Mouse (Mus musculus) G1E (cell line): Measurements from ENCODE around the gene Dpp8. TPM values are rescaled to one million over a fixed set of nuclear protein-coding genes. Genes with fewer than 3 reads are reported as not detected.

Experiments used
- ATAC-seq: 2 replicates; pipeline ENCODE4 v1.8.0; 2016; ENCODE audit warnings: mild to moderate bottlenecking; ENCODE audit not compliant: insufficient number of reproducible peaks, poor library complexity, low FRiP score, severe bottlenecking; ENCODE audit errors: extremely low read depth
- DNase-seq: peaks from one replicate; pipeline ENCODE4 v3.0.0; 2012; ENCODE audit warnings: low spot score
- H3K27me3 ChIP-seq: 2 replicates; pipeline ENCODE4 v1.6.1; 2012; ENCODE audit warnings: mild to moderate bottlenecking, low read length, inconsistent platforms; ENCODE audit not compliant: insufficient read depth
- H3K36me3 ChIP-seq: replicated peaks from 2 replicates; pipeline ENCODE3; 2012; ENCODE audit warnings: mild to moderate bottlenecking, inconsistent platforms
- H3K4me1 ChIP-seq: 2 replicates; pipeline ENCODE4 v1.6.1; 2012; ENCODE audit warnings: low read depth, low read length, inconsistent platforms, mixed read lengths; ENCODE audit not compliant: insufficient read depth
- H3K4me3 ChIP-seq: 2 replicates; pipeline ENCODE4 v1.5.1; 2012; ENCODE audit warnings: low read depth, mild to moderate bottlenecking, inconsistent platforms, low read length, moderate library complexity, mixed read lengths
- H3K9me3 ChIP-seq: replicated peaks from 2 replicates; pipeline ENCODE4 v1.6.1; 2012; ENCODE audit warnings: inconsistent platforms
- CTCF ChIP-seq: IDR thresholded peaks from 2 replicates; pipeline ENCODE4 v1.5.1; 2012; ENCODE audit warnings: low read depth, low read length, inconsistent platforms, mixed read lengths
- GATA1 ChIP-seq: IDR thresholded peaks from 2 replicates; pipeline ENCODE4 v1.6.1; 2012; ENCODE audit warnings: borderline replicate concordance, low read length, inconsistent platforms, mixed read lengths
- GATA2 ChIP-seq: IDR thresholded peaks from 2 replicates; pipeline ENCODE4 v1.6.1; 2012; ENCODE audit warnings: low read depth, low read length, inconsistent platforms, borderline replicate concordance
- POLR2AphosphoS5 ChIP-seq: IDR thresholded peaks from 2 replicates; pipeline ENCODE4 v1.6.1; 2012; ENCODE audit warnings: low read depth, low read length, inconsistent platforms; ENCODE audit not compliant: insufficient replicate concordance
- TAL1 ChIP-seq: conservative IDR thresholded peaks from 2 replicates; pipeline ENCODE4 v1.6.1; 2012; ENCODE audit warnings: low read depth, low read length, inconsistent platforms, mixed read lengths
- polyA plus RNA-seq: library from polyadenylated mRNA; stranded (reverse); fragments of >175 nt; gene quantifications from 2 replicates; pipeline ENCODE4 v1.2.3, GENCODE M21; 2012
- total RNA-seq, 2 experiments: library from RNA; stranded (forward) in 1 of 2; stranded (reverse) in 1 of 2; fragments of 200-1000 nt in 1 of 2; fragments of >200 nt in 1 of 2; fragmentation: Nextera tagmentation in 1 of 2; gene quantifications; 2 replicates each; pipeline ENCODE4 v1.2.3; 2014 to 2017

The Dpp8 gene
- total and polyA plus RNA-seq, 3 experiments, result 13.6 to 137 (median 133) TPM

DNA sequence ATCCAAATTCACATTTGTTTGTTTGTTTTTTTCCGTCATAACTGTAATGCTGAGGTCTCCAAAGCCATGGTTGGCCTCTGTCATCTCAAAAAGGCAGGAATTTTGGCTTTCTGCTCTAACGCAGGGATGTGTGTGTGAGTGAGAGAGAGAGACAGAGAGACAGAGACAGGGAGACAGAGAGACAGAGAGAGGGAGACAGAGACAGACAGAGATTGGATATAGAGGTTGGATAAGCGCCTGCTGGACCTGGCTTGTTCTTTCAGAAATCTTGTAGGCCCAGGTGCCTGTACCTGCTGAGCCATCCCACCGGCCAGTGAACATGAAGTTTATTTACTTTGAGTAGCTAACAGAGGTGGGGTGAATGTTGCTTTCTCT, 333 bp upstream of the Dpp8 start:
- Histone ChIP-seq H3K4me3 (peak overlapping the region; percentile 98), H3K27me3 (no peaks in the 10 kb centered on the region), H3K4me1 (peaks cover 36% of the 10 kb centered on the region), H3K9me3 (no peaks in the 10 kb centered on the region), H3K36me3 (peaks cover 31% of the 10 kb centered on the region)
- ATAC-seq (no peak), DNase-seq (no peak)
- TF ChIP-seq GATA2 (no peak), CTCF (no peak), POLR2AphosphoS5 (no peak), TAL1 (no peak), GATA1 (no peak)

DNA sequence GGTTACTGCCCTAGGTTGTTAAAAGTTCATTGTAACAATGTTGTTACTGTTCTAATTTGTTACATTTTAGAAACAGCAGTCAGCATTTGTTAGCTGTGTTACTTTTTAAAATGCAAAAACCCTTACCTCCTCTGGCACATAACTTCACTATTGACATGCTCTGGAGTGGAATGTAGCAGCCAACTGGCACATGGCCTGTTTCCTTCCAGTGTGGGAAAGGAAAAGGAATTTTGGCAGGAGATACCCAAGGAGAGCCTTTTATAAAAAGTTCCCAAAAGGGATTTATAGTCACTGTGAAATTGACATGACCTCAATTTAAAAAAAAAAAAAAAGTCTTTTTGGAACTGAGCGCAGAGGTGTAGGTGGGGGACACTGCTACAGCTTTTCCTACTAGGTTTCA, 4.2 kb downstream of the Dpp8 start:
- Histone ChIP-seq H3K36me3 (peaks cover 72% of the 10 kb centered on the region), H3K4me3 (no peak overlapping the region), H3K27me3 (no peaks in the 10 kb centered on the region), H3K4me1 (peaks cover 35% of the 10 kb centered on the region), H3K9me3 (peaks cover 4% of the 10 kb centered on the region; the same call in 1 of the 2 replicates)
- ATAC-seq, result no peak
- TF ChIP-seq CTCF (no peak), GATA1 (no peak), GATA2 (no peak), POLR2AphosphoS5 (no peak), TAL1 (no peak)
- DNase-seq, result no peak

- no peak for ATAC-seq
These were observed 4.6 kb downstream of the Dpp8 start for GRCm38 (mm10) chr9:65036861-65037260.

GRCm38 (mm10) chr9:65041430-65041829, 9.2 kb downstream of the Dpp8 start:
- no peak for ATAC-seq

More at GRCm38 (mm10) chr9:65036861-65037260, 4.6 kb downstream of the Dpp8 start:
- TF ChIP-seq GATA1, result no peak
- no peak for TF ChIP-seq GATA2
- no peak for TF ChIP-seq TAL1
- TF ChIP-seq CTCF, result no peak
- TF ChIP-seq POLR2AphosphoS5, result no peak
- Histone ChIP-seq H3K4me3 (no peak overlapping the region), H3K36me3 (peaks cover 76% of the 10 kb centered on the region), H3K27me3 (no peaks in the 10 kb centered on the region), H3K4me1 (peaks cover 34% of the 10 kb centered on the region), H3K9me3 (peaks cover 5% of the 10 kb centered on the region; the same call in 1 of the 2 replicates)
- no peak for DNase-seq

GRCm38 (mm10) chr9:65046993-65047392, 14.8 kb downstream of the Dpp8 start:
- H3K36me3 ChIP-seq, result peaks cover 90% of the 10 kb centered on the region
- DNase-seq (no peak), ATAC-seq (no peak)
- H3K9me3 ChIP-seq, result no peaks in the 10 kb centered on the region
- TF ChIP-seq TAL1, result no peak
- TF ChIP-seq GATA2, result no peak
- TF ChIP-seq GATA1, result no peak
- TF ChIP-seq POLR2AphosphoS5, result no peak
- TF ChIP-seq CTCF, result no peak
- no peaks in the 10 kb centered on the region for H3K27me3 ChIP-seq
- no peak overlapping the region for H3K4me3 ChIP-seq
- H3K4me1 ChIP-seq, result no peaks in the 10 kb centered on the region

More at GRCm38 (mm10) chr9:65041430-65041829, 9.2 kb downstream of the Dpp8 start:
- Histone ChIP-seq H3K4me3 (no peak overlapping the region), H3K36me3 (peaks cover 87% of the 10 kb centered on the region), H3K27me3 (no peaks in the 10 kb centered on the region), H3K9me3 (peaks cover 5% of the 10 kb centered on the region; the same call in 1 of the 2 replicates), H3K4me1 (peaks cover 10% of the 10 kb centered on the region; the same call in 1 of the 2 replicates)
- no peak for DNase-seq
- TF ChIP-seq CTCF (0 out of 2 replicates have a peak, but pooled peaks have one; percentile 11), GATA1 (no peak)

DNA sequence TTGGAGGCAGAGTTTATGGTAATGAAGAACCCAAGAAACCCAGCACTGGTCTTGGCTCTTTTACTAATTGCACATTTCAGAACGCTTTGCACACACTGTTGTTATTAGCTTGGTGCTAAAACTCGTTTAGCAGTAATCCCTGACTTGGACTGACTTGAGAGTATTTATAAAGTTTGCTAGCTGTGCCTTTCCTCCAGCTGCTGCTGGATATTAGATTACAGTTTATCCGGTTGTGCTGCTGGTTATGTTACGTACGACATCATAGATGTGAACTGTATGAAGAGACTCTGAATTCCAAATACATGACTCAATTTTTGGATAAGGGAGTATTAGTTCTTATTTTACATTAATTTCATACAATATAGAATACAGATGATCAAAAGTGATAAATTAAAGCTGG, 17.2 kb downstream of the Dpp8 start:
- DNase-seq (no peak), ATAC-seq (no peak)
- H3K27me3 ChIP-seq, result no peaks in the 10 kb centered on the region
- TF ChIP-seq POLR2AphosphoS5 (no peak), CTCF (no peak), TAL1 (no peak), GATA1 (no peak), GATA2 (no peak)
- H3K4me1 ChIP-seq, result no peaks in the 10 kb centered on the region
- no peaks in the 10 kb centered on the region for H3K9me3 ChIP-seq
- peaks cover 91% of the 10 kb centered on the region for H3K36me3 ChIP-seq
- no peak overlapping the region for H3K4me3 ChIP-seq

GRCm38 (mm10) chr9:65050981-65051380, 18.8 kb downstream of the Dpp8 start:
- Histone ChIP-seq H3K9me3 (no peaks in the 10 kb centered on the region), H3K4me1 (no peaks in the 10 kb centered on the region), H3K27me3 (no peaks in the 10 kb centered on the region), H3K36me3 (peaks cover 92% of the 10 kb centered on the region), H3K4me3 (no peak overlapping the region)
- DNase-seq (no peak), ATAC-seq (no peak)
- TF ChIP-seq GATA2, result no peak
- TF ChIP-seq GATA1, result no peak
- TF ChIP-seq POLR2AphosphoS5, result no peak
- no peak for TF ChIP-seq CTCF
- TF ChIP-seq TAL1, result no peak
